Mouse (Mus musculus): ENCODE results near the gene Fam189a1.

Gene Fam189a1

GRCm38 (mm10) chr7:64716286-64716685 is 440.1 kb downstream of the Fam189a1 start:
- no peak for DNase-seq

GRCm38 (mm10) chr7:64709520-64710262 is 446.7 kb downstream of the Fam189a1 start:
- DNase-seq = no peak

DNA sequence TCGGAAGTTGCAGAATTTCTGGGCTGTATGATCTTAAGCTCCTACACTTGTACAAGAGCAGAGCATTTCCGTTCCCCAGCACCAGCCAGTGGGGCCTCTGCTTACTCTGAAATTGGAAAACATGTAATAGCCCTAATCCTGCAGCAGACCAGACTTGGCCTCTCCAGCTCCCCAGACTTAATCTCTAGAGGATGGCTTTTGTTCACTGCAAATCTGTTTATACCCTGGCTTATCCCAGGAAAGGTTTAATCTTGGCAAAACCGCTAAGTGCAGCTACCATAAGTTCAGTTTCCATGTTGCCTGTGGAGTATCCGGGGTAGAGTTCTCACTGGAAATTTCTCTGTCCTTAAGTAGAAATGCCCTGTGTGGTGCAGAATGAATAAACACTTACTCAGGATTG is 448.2 kb downstream of the Fam189a1 start:
- DNase-seq = no peak
